In the genomic region with DNA sequence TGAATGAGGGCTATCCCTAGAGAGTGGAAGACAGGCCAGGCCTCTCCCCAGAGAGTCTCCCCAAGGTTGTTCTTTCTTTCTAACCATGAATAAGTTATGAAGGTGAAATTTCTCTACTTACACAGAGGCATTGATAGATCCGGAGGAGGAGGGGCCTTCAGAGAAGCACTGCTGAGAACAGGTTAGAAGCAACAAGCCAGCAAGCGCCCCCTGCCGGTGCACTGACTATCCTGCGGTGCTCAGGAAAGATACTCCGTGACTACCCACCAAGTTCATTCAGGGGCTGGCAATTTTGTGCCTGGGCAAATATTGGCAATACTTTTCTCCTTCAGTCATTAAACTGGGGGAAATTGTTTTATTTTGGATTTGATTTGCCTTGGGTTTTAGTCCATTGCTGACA, we compare ENCODE assay signal across 8 mouse cellular contexts.
A peak's percentile ranks its signal among the peaks of the same experiment; 100 is the strongest.
DNase-seq lines count a peak whose midpoint lies in the region; ATAC-seq and TF ChIP-seq lines count a peak whose summit lies in the region.

No protein-coding gene starts in this region.

- H3K4me2 ChIP-seq in embryonic facial prominence, embryonic 11.5 days (ENCODE audit: low read depth, low read length), result no peak overlapping the region

- DNase-seq in heart, embryonic 10.5 days (ENCODE audit: low spot score), result peak; percentile 80
- DNase-seq in heart, postnatal 25 days (ENCODE audit: low spot score), result no peak
- peak; percentile 62 to 82 for DNase-seq in adrenal gland, postnatal 36 days
- peak; percentile 77 for DNase-seq in embryonic facial prominence, embryonic 11.5 days (ENCODE audit: low spot score)
- DNase-seq in kidney, adult 9 months, result peak; percentile 54
- peak; percentile 73 for DNase-seq in lung, postnatal 14 days

- H3K4me1 ChIP-seq in heart, embryonic 10.5 days, result peaks cover 6% of the 10 kb centered on the region
- H3K4me1 ChIP-seq in embryonic facial prominence, embryonic 11.5 days (ENCODE audit: control insufficient read depth, insufficient read depth, low read length), result no peaks in the 10 kb centered on the region
- H3K4me1 ChIP-seq in testis, adult 2 months (ENCODE audit: control insufficient read depth, insufficient read depth, low read length), result peaks cover 3% of the 10 kb centered on the region; the same call in 1 of the 2 replicates

- intact Hi-C loops in heart, postnatal 25 days (cut with DNase I), result loop anchor here (5.0 kb wide), 1 partner anchor 849 kb away; no protein-coding TSS in a partner anchor

- TF ChIP-seq CTCF in testis, adult 2 months (IDR thresholded peaks at IDR 0.05; ENCODE audit: control insufficient read depth, insufficient read depth, insufficient replicate concordance, low read depth, low read length), result peak; percentile 76

- no peak for TF ChIP-seq POLR2A in testis, adult 2 months (IDR thresholded peaks at IDR 0.05; ENCODE audit: control insufficient read depth, low read depth, low read length)

- 23% methylated on average over 5 of the region's 5 CpGs for WGBS in heart, embryonic 10.5 days
- 25% methylated on average over 5 of the region's 5 CpGs for WGBS in embryonic facial prominence, embryonic 11.5 days

- H3K27ac ChIP-seq in heart, embryonic 10.5 days, result no peak overlapping the region
- H3K27ac ChIP-seq in embryonic facial prominence, embryonic 11.5 days (replicated peaks; ENCODE audit: low read depth, low read length), result no peak overlapping the region
- no peak overlapping the region for H3K27ac ChIP-seq in testis, adult 2 months (ENCODE audit: control insufficient read depth, insufficient read depth, low read depth, low read length)

- no peak overlapping the region for H3K4me3 ChIP-seq in heart, embryonic 10.5 days
- no peak overlapping the region for H3K4me3 ChIP-seq in embryonic facial prominence, embryonic 11.5 days (ENCODE audit: low read depth, low read length)
- H3K4me3 ChIP-seq in testis, adult 2 months (ENCODE audit: control insufficient read depth, low read depth, low read length), result no peak overlapping the region

- no peaks in the 10 kb centered on the region for H3K27me3 ChIP-seq in heart, embryonic 10.5 days (ENCODE audit: insufficient read depth, poor library complexity, severe bottlenecking)
- H3K27me3 ChIP-seq in embryonic facial prominence, embryonic 11.5 days (ENCODE audit: control insufficient read depth, insufficient read depth, low read length), result no peaks in the 10 kb centered on the region
- no peaks in the 10 kb centered on the region for H3K27me3 ChIP-seq in testis, adult 2 months (ENCODE audit: control insufficient read depth, insufficient read depth, low read length)

- no peaks in the 10 kb centered on the region for H3K36me3 ChIP-seq in heart, embryonic 10.5 days
- H3K36me3 ChIP-seq in embryonic facial prominence, embryonic 11.5 days (replicated peaks; ENCODE audit: control insufficient read depth, insufficient read depth, low read depth, low read length), result no peaks in the 10 kb centered on the region
- H3K36me3 ChIP-seq in testis, adult 2 months (ENCODE audit: control insufficient read depth, insufficient read depth, low read length), result no peaks in the 10 kb centered on the region

- H3K9me3 ChIP-seq in heart, embryonic 10.5 days, result no peaks in the 10 kb centered on the region
- no peaks in the 10 kb centered on the region for H3K9me3 ChIP-seq in embryonic facial prominence, embryonic 11.5 days (replicated peaks; ENCODE audit: control insufficient read depth, low read length)

- ATAC-seq in CD4-positive, CD25-positive, alpha-beta regulatory T cell, adult 4 months, result peak; percentile 57
- no peak for ATAC-seq in embryonic facial prominence, embryonic 11.5 days (replicated peaks; ENCODE audit: insufficient number of reproducible peaks, low FRiP score, low TSS enrichment, low read depth)

- no peak overlapping the region for H3K9ac ChIP-seq in embryonic facial prominence, embryonic 11.5 days (replicated peaks; ENCODE audit: low read length)
